8 mouse cellular contexts compared by ENCODE assay signal in the genomic region with DNA sequence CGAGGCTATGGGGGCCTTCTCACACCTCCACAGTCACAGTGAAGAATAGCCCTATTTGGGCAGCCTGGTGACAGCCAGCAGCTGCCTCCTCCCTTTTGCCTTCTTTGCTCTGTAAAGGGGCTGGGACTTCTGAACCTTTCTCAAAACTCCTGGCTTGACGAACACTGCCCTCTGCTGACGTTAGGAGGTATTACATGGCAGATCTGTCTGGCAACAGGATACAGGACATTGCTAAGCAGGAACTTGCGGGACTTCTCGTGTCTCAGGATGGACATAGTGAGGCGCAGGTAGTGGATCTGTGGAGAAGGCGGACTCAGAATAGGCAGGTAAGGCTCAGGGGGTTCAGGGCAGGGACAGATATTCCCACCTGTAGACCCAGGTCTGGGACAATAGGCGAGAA. TPM values are rescaled to one million over a fixed set of nuclear protein-coding genes. Genes with fewer than 3 reads are reported as not detected.
DNase-seq lines count a peak whose midpoint lies in the region; ATAC-seq lines count a peak whose summit lies in the region.

No protein-coding gene starts in this region.

- no peaks in the 10 kb centered on the region for H3K9me3 ChIP-seq in intestine, embryonic 15.5 days
- no peaks in the 10 kb centered on the region for H3K9me3 ChIP-seq in midbrain, embryonic 11.5 days (ENCODE audit: control insufficient read depth, low read length)

- 0 out of 2 replicates have a peak, but pooled peaks cover 6% of the 10 kb centered on the region for H3K36me3 ChIP-seq in intestine, embryonic 15.5 days
- H3K36me3 ChIP-seq in midbrain, embryonic 11.5 days (ENCODE audit: control insufficient read depth, insufficient read depth, low read length): no peaks in the 10 kb centered on the region; the same call in 1 of the 2 replicates

- peak; percentile 74 for DNase-seq in T-cell, adult 2 months (ENCODE audit: low spot score)
- DNase-seq in cerebellum, postnatal 4 days (ENCODE audit: low spot score in 2 of 2): peak; percentile 72 to 88
- peak; percentile 78 for DNase-seq in gastrocnemius, postnatal 14 days
- DNase-seq in left cerebral cortex, postnatal 36 days (ENCODE audit: low spot score in 2 of 2): peak; percentile 70 to 81
- peak; percentile 99 for DNase-seq in midbrain, embryonic 11.5 days (ENCODE audit: low spot score, missing footprints)
- DNase-seq in right cerebral cortex, postnatal 4 days: peak; percentile 79

- peak; percentile 29 for ATAC-seq in intestine, embryonic 15.5 days
- ATAC-seq in midbrain, embryonic 11.5 days (ENCODE audit: low FRiP score): peak; percentile 49; the same call in 1 of the 2 replicates
- no peak for ATAC-seq in activated CD4-positive, CD25-positive, alpha-beta regulatory T cell, adult 4 months

- no peak overlapping the region for H3K9ac ChIP-seq in intestine, embryonic 15.5 days
- H3K9ac ChIP-seq in midbrain, embryonic 11.5 days (ENCODE audit: low read length): no peak overlapping the region

- H3K4me2 ChIP-seq in intestine, embryonic 15.5 days (replicated peaks): no peak overlapping the region
- no peak overlapping the region for H3K4me2 ChIP-seq in midbrain, embryonic 11.5 days

- H3K4me1 ChIP-seq in intestine, embryonic 15.5 days (replicated peaks): peaks cover 6% of the 10 kb centered on the region; the same call in 1 of the 2 replicates
- no peaks in the 10 kb centered on the region for H3K4me1 ChIP-seq in midbrain, embryonic 11.5 days (ENCODE audit: control insufficient read depth, insufficient read depth, low read length)

- no peaks in the 10 kb centered on the region for H3K27me3 ChIP-seq in intestine, embryonic 15.5 days (replicated peaks)
- no peaks in the 10 kb centered on the region for H3K27me3 ChIP-seq in midbrain, embryonic 11.5 days (ENCODE audit: control insufficient read depth, insufficient read depth, low read length)

- H3K27ac ChIP-seq in intestine, embryonic 15.5 days: no peak overlapping the region
- H3K27ac ChIP-seq in midbrain, embryonic 11.5 days (ENCODE audit: low read depth, low read length): no peak overlapping the region

- intact Hi-C loops in gastrocnemius, postnatal 14 days (cut with DNase I; ENCODE audit: low total_unique reads): loop anchor here (5.0 kb wide), 1 partner anchor 166 kb away; no protein-coding TSS in a partner anchor
- intact Hi-C loops in left cerebral cortex, postnatal 36 days (cut with DNase I): loop anchor here (5.0 kb wide), 2 partner anchors 106 to 166 kb away; no protein-coding TSS in a partner anchor

- WGBS in intestine, embryonic 15.5 days: 18% methylated on average over 8 of the region's 8 CpGs
- 28% methylated on average over 8 of the region's 8 CpGs for WGBS in midbrain, embryonic 11.5 days

- H3K4me3 ChIP-seq in intestine, embryonic 15.5 days (replicated peaks): no peak overlapping the region
- H3K4me3 ChIP-seq in midbrain, embryonic 11.5 days (ENCODE audit: low read depth, low read length): no peak overlapping the region

RNA-seq across cellular contexts. Expression of a gene that starts 12.3 kb away (rescaled TPM):
- total RNA-seq in gastrocnemius, postnatal 14 days (2021): not detected
- polyA plus RNA-seq in intestine, embryonic 15.5 days (2015; fragmentation: Nextera tagmentation; extraction: Ambion mirVana): 0.98 and 2.2 TPM in 2 replicates
- not detected for total RNA-seq in left cerebral cortex, postnatal 36 days (2021)
- 0.47 and 0.78 TPM in 2 replicates for polyA plus RNA-seq in midbrain, embryonic 11.5 days (2014; fragmentation: Nextera tagmentation; extraction: Ambion mirVana)
- polyA plus RNA-seq in activated CD4-positive, CD25-positive, alpha-beta regulatory T cell, adult 4 months (2017; shearing (Covaris generic)): under 1 TPM; 0.40 to 0.48 TPM

RNA-seq across cellular contexts. Expression of a gene that starts 14.9 kb away (rescaled TPM):
- 1 to 10 TPM; 1.0 to 2.4 TPM for total RNA-seq in gastrocnemius, postnatal 14 days (2021)
- polyA plus RNA-seq in intestine, embryonic 15.5 days (2015; fragmentation: Nextera tagmentation; extraction: Ambion mirVana): 3.1 and 3.2 TPM in 2 replicates
- 1 to 10 TPM; 1.7 to 1.8 TPM for total RNA-seq in left cerebral cortex, postnatal 36 days (2021)
- 1.5 and 2.0 TPM in 2 replicates for polyA plus RNA-seq in midbrain, embryonic 11.5 days (2014; fragmentation: Nextera tagmentation; extraction: Ambion mirVana)
- 1 to 10 TPM; 1.3 to 3.3 TPM for polyA plus RNA-seq in activated CD4-positive, CD25-positive, alpha-beta regulatory T cell, adult 4 months (2017; shearing (Covaris generic))

RNA-seq across cellular contexts. Expression of a gene that starts 15.2 kb away (rescaled TPM):
- 100 to 1,000 TPM; 154 to 161 TPM for total RNA-seq in gastrocnemius, postnatal 14 days (2021)
- polyA plus RNA-seq in intestine, embryonic 15.5 days (2015; fragmentation: Nextera tagmentation; extraction: Ambion mirVana): 18.6 and 23.7 TPM in 2 replicates
- total RNA-seq in left cerebral cortex, postnatal 36 days (2021): 100 to 1,000 TPM in 1 of 2 experiments, 10 to 100 TPM in 1; 77.6 to 107 TPM
- polyA plus RNA-seq in midbrain, embryonic 11.5 days (2014; fragmentation: Nextera tagmentation; extraction: Ambion mirVana): 27.2 and 29.2 TPM in 2 replicates
- 10 to 100 TPM; 49.9 to 75.8 TPM for polyA plus RNA-seq in activated CD4-positive, CD25-positive, alpha-beta regulatory T cell, adult 4 months (2017; shearing (Covaris generic))

RNA-seq across cellular contexts. Expression of a gene that starts 18.9 kb away (rescaled TPM):
- 1 to 10 TPM; 4.7 to 8.3 TPM for total RNA-seq in gastrocnemius, postnatal 14 days (2021)
- polyA plus RNA-seq in intestine, embryonic 15.5 days (2015; fragmentation: Nextera tagmentation; extraction: Ambion mirVana): 61.8 and 79.2 TPM in 2 replicates
- total RNA-seq in left cerebral cortex, postnatal 36 days (2021): 10 to 100 TPM; 14.4 to 17.0 TPM
- polyA plus RNA-seq in midbrain, embryonic 11.5 days (2014; fragmentation: Nextera tagmentation; extraction: Ambion mirVana): 18.3 and 19.2 TPM in 2 replicates
- polyA plus RNA-seq in activated CD4-positive, CD25-positive, alpha-beta regulatory T cell, adult 4 months (2017; shearing (Covaris generic)): 10 to 100 TPM; 12.9 to 22.2 TPM

RNA-seq across cellular contexts. Expression of a gene that starts 26.5 kb away (rescaled TPM):
- 10 to 100 TPM; 37.9 to 38.3 TPM for total RNA-seq in gastrocnemius, postnatal 14 days (2021)
- 76.5 and 96.8 TPM in 2 replicates for polyA plus RNA-seq in intestine, embryonic 15.5 days (2015; fragmentation: Nextera tagmentation; extraction: Ambion mirVana)
- total RNA-seq in left cerebral cortex, postnatal 36 days (2021): 10 to 100 TPM; 23.9 to 39.4 TPM
- polyA plus RNA-seq in midbrain, embryonic 11.5 days (2014; fragmentation: Nextera tagmentation; extraction: Ambion mirVana): 53.0 and 67.3 TPM in 2 replicates
- 10 to 100 TPM; 39.4 to 45.0 TPM for polyA plus RNA-seq in activated CD4-positive, CD25-positive, alpha-beta regulatory T cell, adult 4 months (2017; shearing (Covaris generic))
